Mouse (Mus musculus): ENCODE data around the gene Hipk2.

The Hipk2 gene

DNA sequence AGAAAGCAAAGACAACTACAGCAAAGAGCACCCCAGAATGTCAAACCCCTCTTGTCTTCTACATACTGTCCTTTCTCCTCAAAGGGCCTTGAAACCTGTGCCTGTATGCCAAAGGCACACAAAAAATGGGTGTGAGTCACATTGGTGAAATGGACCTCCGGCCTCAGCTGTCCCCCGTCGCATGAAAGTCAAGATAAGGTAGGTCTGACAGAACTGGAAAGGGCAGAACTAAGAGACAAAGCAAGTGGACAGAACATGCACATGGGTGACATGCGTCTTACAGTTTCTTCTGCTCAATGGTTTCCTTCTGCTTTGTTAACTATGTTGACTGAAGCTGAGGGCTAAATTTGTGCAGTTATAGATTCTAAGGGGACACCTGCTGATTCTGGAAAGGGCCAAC is 119.0 kb downstream of the Hipk2 start:
- in situ Hi-C loops (cut with MboI, MseI) = no loop called here

DNA sequence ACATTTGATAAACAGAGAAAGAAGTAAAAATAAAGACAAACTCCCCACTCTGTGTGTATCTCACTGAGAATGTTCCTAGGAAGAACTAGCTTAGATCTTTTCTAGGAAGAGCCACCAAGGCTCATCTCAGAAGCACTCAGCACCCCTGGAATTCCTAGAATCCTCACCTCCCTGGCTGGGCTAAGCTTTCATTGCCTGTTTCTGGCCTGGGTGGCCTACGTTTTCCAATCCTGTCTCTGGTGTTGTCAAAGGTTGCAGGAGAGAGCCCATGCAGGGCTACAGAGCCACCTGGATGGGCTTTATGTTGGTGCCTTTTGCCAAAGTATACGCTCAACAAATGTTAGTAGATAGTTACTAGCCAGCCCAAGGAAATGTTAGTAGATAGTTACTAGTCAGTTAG is 120.0 kb downstream of the Hipk2 start:
- in situ Hi-C loops (cut with MboI, MseI) = no loop called here

DNA sequence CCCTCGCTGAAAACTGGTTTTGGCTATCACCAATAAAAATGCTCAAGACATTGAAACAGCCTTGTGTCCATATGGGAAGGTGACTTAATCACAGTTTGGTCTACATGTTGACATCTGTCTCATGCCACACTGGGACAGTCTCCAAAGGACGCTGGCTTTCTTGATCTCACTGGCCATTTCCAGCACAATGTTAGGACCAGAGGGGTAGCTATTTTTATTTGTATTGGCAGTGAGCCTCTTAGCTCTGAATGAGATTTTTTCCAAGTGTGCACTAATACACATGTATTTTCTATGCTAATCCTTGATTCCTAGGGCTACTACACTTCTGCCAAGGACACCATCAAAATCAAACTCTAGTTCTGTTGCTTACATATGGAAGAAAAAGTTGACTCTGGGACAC is 120.8 kb downstream of the Hipk2 start:
- in situ Hi-C loops (cut with MboI, MseI) = no loop called here

DNA sequence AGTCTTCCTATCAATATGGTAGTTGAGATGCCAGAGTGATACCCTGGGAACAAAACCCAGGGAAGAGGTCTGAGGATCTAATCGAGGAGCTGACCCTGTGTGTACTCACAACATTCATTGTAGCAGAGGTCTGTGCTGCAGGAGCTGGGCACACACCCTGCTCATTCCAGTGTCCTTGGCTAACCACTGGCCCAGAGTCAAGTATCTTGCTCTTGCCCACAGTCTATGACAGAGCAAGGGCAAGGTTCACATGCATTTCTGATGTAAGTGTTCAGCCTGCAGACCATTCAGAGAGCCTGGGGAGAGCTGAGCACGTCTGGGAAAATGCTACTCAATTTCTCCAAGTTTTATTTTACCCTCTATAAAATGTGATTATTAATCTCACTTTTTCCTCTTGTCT is 122.2 kb downstream of the Hipk2 start:
- in situ Hi-C loops (cut with MboI, MseI) = no loop called here

DNA sequence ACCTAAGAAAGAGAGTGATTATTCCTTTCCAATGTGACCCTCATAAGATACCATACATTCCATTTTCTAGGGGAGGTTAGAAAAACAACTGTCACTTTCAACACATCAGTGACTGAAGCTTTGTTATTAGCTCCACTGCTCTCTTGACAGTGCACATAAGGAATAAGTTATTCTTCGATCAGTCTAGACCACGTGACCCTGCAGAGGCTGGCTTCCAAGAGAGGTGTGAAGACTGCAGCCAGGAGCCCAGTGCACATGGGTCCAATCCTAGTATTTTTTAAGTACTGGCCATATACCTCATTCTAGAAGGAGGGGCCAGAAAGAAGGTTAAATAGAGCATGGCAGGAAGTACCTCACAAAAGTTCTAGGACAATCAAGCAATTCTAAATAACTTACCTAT is 122.9 kb downstream of the Hipk2 start:
- in situ Hi-C loops (cut with MboI, MseI) = no loop called here

DNA sequence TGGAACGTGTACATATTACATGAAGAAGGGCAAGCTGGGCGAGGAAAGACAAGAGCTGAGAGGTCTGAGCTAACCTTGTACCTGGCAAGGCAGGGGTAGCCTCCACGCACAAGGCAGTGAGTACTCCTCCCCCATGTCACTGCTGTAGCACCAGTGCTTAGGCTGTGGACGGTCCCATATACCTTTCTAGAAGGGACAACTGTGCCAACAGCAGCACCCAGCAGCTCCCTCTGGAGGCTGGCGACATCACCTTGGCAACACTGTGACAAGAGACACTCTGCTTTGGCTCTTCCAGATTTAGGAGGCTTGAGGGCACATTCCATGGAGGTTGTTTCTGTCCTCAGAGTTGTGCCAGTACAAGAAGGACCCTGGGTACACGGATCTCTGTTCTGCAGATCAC is 123.5 kb downstream of the Hipk2 start:
- in situ Hi-C loops (cut with MboI, MseI) = no loop called here

DNA sequence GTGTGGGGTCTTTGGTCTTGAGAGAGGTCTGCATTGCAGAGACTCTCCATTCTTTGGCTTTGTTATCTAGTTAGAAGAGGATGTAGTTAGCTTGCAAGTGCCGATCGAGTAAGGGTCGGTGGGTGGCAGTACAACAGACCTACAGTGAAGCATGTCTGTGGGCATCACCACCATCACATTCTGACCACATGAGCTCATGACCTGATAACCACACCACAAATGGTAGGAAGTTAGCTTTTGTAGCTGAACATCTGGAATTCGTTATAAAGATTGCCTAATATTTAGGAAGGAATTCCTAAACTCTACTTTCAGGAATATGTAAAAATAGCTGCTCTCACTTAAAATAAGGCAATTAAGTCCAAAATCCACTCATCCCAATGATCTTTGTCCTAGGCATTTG is 127.9 kb downstream of the Hipk2 start:
- in situ Hi-C loops (cut with MboI, MseI) = no loop called here

DNA sequence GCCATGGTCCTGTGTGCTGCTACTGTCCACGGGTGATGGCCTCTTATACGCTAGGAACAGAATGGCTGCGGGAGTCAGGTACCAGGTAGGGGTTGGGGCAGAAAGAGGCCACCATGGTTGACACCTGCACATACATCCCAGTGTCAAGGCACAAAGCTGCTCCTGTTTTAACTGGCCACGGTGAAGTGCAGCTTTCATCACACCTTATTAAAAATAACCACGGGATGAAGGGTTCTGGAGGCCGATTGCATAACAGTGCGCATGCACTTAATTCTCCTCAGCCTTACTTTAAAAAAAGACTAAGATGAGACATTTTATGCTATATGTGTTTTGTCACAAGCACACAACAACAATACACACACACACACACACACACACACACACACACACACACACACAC is 132.6 kb downstream of the Hipk2 start:
- in situ Hi-C loops (cut with MboI, MseI) = no loop called here

DNA sequence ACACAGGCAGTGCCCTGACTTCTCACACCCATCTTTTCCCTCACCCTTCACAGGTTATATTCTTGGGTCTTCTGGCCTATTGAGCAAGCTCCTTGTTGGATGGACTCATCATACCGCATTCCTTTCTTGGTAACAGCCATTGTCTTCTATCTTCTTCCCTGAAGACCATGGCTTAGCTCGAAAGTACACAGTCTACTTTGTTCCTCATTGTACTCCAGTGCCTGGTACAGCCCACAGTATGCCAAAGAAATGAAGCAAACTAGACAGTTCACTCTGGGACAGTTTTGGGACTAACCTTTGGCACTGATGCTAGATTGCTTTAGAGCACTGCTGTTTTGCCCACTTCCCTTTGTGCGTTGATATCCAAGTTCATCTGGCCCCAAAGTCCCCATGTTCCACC is 133.5 kb downstream of the Hipk2 start:
- in situ Hi-C loops (cut with MboI, MseI) = no loop called here

DNA sequence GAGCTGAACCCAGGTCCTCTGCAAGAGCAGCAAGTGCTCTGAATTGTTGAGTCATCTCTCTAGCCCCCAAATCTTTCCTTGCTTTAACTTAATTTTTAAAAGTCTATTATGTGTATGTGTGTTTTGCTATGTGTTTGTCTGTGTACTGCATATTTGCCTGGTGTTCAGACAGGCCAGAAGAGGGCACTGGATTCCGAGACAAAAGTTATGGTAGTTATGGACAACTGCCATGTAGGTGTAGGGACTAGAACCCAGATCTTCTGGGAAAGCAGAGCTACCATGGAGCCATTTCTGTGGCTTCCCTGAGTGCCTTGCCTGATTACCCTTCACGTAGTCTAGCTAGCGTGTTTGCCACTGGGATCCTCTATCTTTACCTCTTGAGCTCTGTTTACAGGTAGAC is 134.9 kb downstream of the Hipk2 start:
- in situ Hi-C loops (cut with MboI, MseI) = no loop called here

DNA sequence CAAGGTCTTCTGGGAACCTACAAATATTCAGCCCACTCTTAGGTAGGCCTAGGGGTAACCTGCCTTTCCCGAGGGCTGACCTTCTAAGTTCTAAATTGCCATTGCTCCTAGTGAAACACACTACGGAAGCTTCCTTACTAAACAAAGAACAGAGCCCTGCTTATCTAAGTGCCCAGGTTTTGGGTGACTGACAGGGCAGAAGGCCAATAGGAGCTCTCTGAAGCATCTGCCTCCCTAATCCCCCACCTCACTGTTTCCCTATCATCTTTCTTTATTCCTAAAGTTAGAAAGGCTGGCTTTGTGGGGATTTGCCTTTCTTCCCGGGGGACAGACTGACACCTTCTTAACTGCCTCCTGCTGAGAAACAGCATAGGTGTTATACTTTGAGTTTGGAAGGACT is 136.7 kb downstream of the Hipk2 start:
- in situ Hi-C loops (cut with MboI, MseI) = no loop called here

DNA sequence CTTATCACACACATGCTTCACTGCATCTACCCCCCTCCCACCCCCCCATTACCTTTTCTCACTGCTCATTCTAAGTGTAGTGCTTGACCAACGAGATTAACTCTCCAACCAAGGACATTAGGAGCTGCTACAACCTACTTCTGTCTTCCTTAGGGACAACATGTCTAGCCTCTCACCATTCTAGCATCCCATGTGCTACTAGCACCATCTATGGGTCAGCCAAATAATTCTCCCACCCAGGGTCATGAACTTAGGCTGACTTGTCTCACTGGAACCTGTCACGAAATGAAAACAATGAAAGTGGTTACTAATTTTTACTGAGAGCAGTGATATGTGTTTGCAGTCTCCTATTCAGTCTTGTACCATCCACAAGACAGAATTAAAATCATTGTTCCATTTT is 138.2 kb downstream of the Hipk2 start:
- in situ Hi-C loops (cut with MboI, MseI) = no loop called here

DNA sequence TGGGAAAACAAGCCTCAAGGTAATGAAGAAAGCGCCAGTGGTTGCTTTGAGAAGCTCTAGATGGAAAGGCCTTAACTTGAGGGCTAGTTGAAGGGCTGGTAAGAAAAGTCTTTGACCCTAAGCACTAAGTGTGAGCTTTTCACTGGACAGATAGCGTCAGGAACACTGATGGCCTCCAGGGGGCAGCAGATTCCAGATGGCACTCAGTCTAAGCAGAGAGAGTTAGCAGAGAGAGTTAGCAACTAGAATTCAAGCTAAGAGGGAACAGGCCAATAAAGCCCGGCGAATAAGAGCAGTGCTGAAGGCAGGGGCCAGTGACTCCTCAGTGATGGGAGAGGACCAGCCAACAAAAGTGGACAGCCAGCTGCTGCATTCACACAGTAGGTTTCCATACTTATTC is 139.7 kb downstream of the Hipk2 start:
- in situ Hi-C loops (cut with MboI, MseI) = no loop called here

DNA sequence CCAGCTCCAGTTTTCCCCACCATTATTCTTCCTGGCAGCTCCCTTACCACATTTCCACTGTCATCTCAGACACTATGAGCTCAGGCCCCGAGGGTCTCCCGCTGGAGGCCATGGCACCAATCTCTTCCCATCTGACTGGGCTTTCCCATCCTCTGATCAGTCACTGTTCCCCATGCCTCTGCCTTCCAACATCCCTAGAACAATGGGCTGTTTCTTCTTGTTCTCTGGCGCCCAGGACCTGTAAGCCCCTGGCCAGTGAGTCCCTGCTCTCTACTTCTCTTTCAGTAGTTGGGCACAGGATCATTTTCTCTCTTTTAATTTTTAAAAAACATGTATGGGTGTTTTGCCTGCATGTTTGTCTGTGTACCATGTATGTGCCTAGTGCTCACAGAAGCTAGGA is 143.3 kb downstream of the Hipk2 start:
- in situ Hi-C loops (cut with MboI, MseI) = loop anchor here (5.0 kb wide), 1 partner anchor 170 kb away; no protein-coding TSS in a partner anchor

DNA sequence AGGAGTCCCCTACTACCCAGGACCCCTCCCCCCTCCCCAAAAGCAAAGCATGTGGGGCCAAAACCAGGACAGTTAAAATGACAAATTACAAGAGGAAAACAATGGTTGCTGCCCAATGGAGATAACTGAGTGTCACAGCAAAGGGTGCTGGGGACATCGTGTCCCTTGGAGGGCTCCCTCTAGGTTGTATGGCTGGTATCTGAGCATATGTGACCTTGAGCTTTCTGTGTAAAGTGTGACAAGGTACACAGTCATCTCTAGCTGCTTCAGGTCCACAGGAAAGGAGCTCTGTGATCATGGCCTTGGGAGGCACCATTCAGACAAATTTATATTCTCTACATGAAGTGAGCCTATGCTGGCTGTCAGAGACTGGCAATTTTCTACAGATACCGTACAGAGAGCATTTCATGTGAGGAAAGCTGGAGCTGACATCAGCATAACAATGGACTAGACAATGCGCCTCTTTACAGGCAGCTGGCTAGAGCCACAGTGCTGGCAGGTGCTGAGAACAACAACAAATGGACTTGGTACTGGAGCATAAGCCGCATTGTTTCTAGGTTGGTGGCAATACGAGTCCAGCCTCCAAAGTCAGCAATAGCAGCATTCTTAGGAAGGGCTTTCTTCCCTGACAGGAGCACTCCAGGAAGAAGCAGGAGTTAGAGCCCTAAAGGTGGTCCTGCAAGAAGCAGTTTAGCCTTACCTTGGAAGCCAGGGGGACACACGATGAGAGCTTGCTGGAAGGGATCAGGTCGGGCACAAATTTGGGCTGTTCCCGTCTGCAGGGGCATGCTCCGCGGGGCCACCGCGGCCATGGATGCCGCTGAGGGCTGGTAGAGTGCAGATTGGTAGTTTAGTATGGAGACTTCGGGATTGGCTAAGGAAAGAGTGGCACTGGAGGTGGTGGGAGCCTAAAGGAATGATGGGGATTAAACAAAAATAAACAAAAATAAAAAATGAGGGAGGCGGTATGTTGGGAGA is 145.5 kb downstream of the Hipk2 start:
- in situ Hi-C loops (cut with MboI, MseI) = loop anchor here (5.0 kb wide), 1 partner anchor 172 kb away; no protein-coding TSS in a partner anchor

DNA sequence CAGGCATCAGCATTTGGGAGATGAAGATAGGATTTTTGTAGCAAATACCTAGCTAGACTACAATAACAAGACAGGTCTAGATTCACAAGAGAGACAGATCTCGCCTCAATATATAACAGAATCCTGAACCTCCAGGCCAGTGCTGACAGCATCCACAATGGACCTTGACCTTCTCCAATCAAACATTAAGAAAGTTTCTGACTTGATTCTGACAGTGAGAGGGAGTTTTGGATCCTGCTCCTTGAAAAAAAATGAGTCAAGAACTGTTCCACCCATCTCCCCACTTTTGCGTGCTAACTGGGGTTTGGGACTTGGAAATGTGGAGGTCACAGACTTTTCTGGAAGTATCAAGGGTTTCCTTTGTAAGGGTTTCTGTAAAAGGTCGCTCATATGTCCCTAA is 150.4 kb downstream of the Hipk2 start:
- in situ Hi-C loops (cut with MboI, MseI) = no loop called here

DNA sequence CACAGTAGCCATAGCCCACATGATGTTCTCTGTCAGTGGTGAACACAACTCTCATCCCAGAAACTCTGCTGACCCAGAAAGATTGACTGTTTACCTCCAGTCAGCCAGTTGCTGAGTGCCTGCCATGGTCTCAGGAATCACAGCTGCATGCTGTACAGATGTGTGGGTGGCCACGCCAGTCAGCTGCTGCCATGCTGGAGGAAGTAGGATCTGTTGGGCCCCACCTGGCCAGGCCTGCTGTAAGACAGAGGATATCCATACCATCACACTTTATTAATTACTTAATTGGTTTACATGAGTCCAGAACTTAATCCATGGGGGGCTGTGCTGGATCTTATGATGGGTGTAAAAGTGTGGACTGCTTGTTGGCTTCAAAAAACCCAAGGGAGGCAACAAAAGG is 154.6 kb downstream of the Hipk2 start:
- in situ Hi-C loops (cut with MboI, MseI) = no loop called here

DNA sequence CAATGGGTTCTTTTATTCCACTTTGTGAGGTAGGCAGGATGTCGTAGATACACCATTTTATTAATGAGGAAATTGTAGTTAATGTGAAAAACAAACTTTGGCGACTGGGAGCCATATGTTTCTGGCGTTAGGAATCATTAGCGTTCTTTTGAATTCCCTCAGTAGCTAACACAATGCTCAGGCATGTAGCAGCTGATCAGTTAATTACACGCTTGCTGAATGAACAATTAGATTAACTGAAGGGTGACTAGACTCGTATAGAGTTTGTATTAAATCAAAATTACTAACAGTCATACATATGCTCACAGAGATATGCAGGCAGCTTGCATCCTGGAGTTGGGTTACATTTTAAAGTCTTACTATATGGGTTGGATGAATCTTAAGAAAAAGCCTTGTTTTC is 156.7 kb downstream of the Hipk2 start:
- in situ Hi-C loops (cut with MboI, MseI) = loop anchor here (10.0 kb wide), 1 partner anchor 436 kb away; no protein-coding TSS in a partner anchor

DNA sequence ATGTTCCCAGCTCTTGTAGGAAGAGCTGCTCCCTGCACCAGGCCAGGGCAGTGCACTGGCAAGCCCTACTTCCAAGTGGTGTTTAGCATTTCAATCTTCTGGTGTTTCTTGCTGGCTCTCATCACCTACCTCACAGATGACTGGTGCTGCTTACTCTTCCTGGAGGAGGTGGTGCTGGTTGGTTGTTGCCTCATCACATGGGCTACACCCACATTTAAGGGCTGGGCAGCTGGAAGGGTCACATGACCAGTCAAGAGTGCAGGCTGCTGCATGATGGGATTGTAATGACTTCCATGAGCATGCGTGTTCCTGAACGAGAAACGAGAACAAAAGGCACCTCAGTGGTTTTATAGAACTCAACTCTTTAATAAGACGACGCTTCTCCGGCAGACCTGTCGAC is 157.3 kb downstream of the Hipk2 start:
- in situ Hi-C loops (cut with MboI, MseI) = loop anchor here (10.0 kb wide), 1 partner anchor 436 kb away; no protein-coding TSS in a partner anchor

DNA sequence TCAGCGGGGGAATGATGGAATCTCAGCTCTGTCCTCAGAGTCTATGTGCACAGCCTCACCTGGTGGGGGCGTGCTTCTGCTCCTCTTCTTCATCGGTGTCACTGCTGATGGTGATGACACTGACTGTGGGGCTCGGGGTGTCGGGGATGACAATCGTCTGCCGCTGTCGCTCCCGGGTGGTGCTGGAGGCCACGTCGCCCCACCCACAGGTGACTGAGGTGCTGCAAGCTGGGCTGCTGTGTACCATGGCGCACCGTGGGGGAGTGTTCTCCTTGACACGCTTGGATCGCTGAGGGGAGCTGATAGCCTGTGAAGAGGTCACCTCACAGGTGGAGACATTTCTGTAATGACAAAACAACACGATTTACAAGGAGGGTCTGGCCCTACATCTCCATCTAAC is 160.1 kb downstream of the Hipk2 start:
- in situ Hi-C loops (cut with MboI, MseI) = loop anchor here (10.0 kb wide), 1 partner anchor 439 kb away; no protein-coding TSS in a partner anchor

DNA sequence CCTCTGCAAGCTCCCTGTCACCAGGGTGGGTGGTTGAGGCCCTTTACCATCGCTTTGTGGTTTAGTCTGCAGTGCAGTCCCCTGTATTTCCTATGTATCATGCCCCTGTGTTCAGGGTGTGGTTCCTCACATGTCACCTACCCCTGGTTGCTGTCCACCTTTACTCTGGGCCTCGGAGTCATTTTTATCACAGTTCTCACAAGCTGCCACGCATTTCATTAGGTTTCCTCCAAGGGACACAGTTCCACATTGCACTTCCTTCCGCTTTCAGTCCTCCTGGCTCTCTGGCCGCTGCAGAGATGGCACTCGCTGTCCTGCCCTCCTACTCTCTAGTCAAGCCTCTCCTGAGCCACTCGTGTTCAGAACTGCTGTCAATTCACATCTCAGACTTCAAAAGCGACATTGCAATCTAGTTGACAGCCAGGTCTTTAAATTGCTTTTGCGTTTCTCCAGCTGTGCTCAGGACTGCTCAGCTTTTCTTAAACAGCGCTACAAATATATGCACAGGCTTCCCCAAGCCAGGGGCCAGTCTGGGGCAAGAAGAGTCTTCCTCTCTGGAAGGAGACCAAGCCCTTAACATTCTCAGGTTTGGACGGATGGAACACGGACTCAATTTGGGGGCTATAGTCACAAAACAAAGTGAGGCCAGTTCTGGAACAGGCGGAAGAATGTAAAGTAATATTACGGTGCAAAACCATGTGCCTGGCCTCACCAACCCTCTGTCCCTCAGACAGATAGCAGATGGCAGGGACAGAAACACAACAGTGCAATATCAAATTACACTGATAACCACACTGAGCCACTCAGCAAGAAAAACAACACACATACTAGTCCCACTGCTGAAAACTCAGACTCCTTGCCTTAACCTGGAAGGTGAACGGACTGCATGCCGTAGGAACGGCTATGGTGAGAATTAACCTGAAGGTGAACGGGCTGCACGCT is 161.7 kb downstream of the Hipk2 start:
- in situ Hi-C loops (cut with MboI, MseI) = loop anchor here (10.0 kb wide), 1 partner anchor 441 kb away; no protein-coding TSS in a partner anchor

DNA sequence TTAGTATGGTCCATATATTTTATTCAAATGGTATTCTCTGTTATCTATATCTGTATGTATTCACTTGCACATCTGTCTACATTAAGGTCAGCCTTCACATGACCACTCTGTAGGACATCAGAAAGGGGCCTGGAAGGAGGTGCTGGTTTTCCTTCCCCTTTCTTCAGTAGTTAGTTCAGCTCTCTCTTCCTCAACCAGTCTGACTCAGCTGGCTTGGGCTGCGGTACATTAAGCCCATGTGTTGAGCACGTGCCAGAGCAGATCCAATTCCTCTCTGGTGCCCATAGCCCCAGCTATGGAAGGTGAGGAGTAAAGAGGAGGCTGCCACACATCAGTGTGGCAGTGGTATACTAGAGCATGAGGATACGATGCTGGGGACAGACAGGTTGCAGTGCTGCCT is 165.5 kb downstream of the Hipk2 start:
- in situ Hi-C loops (cut with MboI, MseI) = loop anchor here (10.0 kb wide), 1 partner anchor 444 kb away; no protein-coding TSS in a partner anchor
